Mouse (Mus musculus): ENCODE data around the gene Wipi1. TPM values are rescaled to one million over a fixed set of nuclear protein-coding genes. Genes with fewer than 3 reads are reported as not detected.

The Wipi1 gene
- total RNA-seq, 2 experiments from 2014 or later, result 59.7 to 64.9 TPM

DNA sequence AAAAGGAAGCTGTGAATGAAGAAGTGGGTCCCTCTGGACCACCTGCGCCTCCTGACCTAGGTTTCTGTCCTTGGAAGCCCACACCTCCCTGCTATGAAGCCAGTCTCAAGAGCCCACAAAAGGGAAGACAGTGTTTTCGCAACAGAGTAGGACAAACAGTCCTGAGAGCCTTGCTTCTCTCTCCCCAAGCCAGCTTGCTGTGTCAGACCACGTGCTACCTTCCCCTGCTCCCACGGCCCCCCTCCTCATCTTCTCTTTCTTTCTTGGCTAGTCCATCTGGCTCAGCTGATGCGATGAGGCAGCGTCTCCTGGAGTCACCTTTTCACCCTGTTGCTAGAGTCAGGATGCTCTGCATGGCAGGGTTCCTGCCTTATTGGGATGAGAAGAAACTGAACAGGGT is 72.5 kb downstream of the Wipi1 start:
- DNase-seq, result no peak

DNA sequence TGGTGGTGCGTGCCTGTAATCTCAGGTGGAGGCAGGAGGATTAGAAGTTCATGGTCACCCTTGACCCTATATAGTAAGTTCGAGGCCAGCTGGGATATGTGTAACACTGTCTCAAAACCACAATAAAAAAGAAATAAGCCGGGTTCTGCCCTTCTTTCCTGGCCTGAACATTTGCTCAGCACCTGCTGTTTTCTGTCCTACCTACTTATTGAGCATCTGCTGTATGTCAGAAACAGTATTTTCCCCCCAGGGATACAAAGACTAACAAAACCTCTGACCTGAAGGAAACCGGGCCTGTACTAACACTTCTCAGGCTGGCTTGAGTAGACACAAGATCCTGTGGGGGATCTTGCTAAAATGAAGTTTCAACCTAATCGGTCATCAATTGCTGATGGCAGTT is 74.8 kb downstream of the Wipi1 start:
- DNase-seq, result no peak

DNA sequence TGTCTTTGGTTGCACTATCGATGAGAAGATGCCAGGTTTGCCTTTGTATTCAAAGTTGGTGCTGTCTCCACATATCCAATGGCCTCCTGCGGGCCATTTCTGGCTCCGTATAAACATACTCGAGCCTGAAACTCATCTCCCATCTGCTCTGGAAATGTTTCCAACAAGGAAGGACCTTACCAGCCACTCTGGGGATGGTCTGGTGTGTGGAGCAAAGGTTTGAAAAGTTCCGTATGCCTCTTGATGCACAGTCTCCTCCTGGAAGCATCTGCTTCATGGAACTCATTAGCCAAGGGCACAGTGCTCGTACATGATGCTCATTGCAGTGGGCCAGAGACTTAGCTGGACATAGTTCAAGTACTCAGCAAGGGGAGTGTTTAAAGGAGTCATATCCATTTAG is 75.8 kb downstream of the Wipi1 start:
- no peak for DNase-seq

DNA sequence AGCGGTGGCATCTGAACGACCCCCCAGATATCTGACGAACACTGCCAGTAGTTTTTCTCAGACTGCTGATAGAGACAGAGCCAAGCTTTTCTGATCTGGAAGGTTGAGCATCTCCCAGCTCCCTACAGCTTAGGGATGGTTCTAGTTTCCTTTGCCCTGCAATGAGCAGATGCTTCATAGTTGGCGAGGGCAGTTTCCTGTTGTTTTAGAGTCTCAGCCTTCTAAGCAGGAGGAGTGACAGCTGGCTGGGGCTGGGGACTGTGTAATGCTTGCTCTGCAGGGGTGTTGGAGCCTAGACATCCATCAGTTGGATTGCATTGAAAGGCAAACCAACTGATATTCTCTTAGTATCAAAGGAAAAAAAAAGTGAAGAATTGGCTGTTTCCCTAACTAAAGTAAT is 81.7 kb downstream of the Wipi1 start:
- no peak for DNase-seq

- DNase-seq, result no peak
Observed at GRCm38 (mm10) chr11:109525571-109525970, 86.2 kb downstream of the Wipi1 start.

GRCm38 (mm10) chr11:109524869-109525268 is 86.9 kb downstream of the Wipi1 start:
- no peak for DNase-seq

Other genes with a start within 250 kb of the Wipi1 start
- gene Gna13, start 249.1 kb downstream of the Wipi1 start, total RNA-seq (2021), result 10 to 100 TPM; 24.2 to 25.3 TPM
- gene 9930022D16Rik, start 198.1 kb downstream of the Wipi1 start, total RNA-seq (2021), result not detected
- gene Amz2, start 186.0 kb downstream of the Wipi1 start, total RNA-seq (2021), result 10 to 100 TPM; 54.0 to 63.0 TPM
- 1 to 10 TPM; 2.6 to 4.7 TPM for gene Arsg, start 138.6 kb downstream of the Wipi1 start, total RNA-seq (2021)
- gene Slc16a6, start 138.4 kb downstream of the Wipi1 start, total RNA-seq (2021), result 10 to 100 TPM in 1 of 2 experiments, 1 to 10 TPM in 1; 7.0 to 11.5 TPM
- 100 to 1,000 TPM; 136 to 142 TPM for gene Prkar1a, start 37.4 kb upstream of the Wipi1 start, total RNA-seq (2021)
- gene Fam20a, start 110.3 kb upstream of the Wipi1 start, total RNA-seq (2021), result 1 to 10 TPM; 2.1 to 3.0 TPM
- gene 1700012B07Rik, start 216.1 kb upstream of the Wipi1 start, total RNA-seq (2021), result not detected

Data from gastrocnemius, postnatal 25 days (tissue).